Mouse (Mus musculus) hindbrain, postnatal 0 days (tissue): ENCODE data around the gene Ppp1r12b. TPM values are rescaled to one million over a fixed set of nuclear protein-coding genes. Genes with fewer than 3 reads are reported as not detected.

Source experiments
- ATAC-seq: fragments of 200-750 bp; cut with Nextera tagmentation; 2 replicates; pipeline ENCODE4 v1.8.0; 2017; ENCODE audit warnings: mild to moderate bottlenecking, moderate TSS enrichment, moderate library complexity
- DNase-seq: peaks from one replicate; pipeline ENCODE4 v3.0.0-alpha.2; 2015; ENCODE audit warnings: low spot score
- H3K27ac ChIP-seq: fragments of 300-500 bp; sonication (generic); 2 replicates; pipeline ENCODE4 v1.5.1; 2014; ENCODE audit warnings: mild to moderate bottlenecking
- H3K27me3 ChIP-seq: fragments of 300-500 bp; sonication (generic); 2 replicates; pipeline ENCODE4 v1.6.1; 2014; ENCODE audit warnings: low read length, mixed read lengths; ENCODE audit not compliant: insufficient read depth
- H3K36me3 ChIP-seq: fragments of 300-500 bp; sonication (generic); 2 replicates; pipeline ENCODE4 v1.6.1; 2014; ENCODE audit warnings: low read length, mixed read lengths; ENCODE audit not compliant: insufficient read depth
- H3K4me1 ChIP-seq: fragments of 300-500 bp; sonication (generic); 2 replicates; pipeline ENCODE4 v1.6.1; 2014; ENCODE audit warnings: antibody characterized with exemption, low read length, mixed read lengths; ENCODE audit not compliant: insufficient read depth
- H3K4me2 ChIP-seq: fragments of 300-500 bp; sonication (generic); 2 replicates; pipeline ENCODE4 v1.6.1; 2014; ENCODE audit warnings: low read depth, mild to moderate bottlenecking, low read length, moderate library complexity, mixed read lengths
- H3K4me3 ChIP-seq: fragments of 300-500 bp; sonication (generic); 2 replicates; pipeline ENCODE4 v1.5.1; 2014; ENCODE audit warnings: low read length
- H3K9ac ChIP-seq: fragments of 300-500 bp; sonication (generic); replicated peaks from 2 replicates; pipeline ENCODE4 v1.6.1; 2014; ENCODE audit warnings: mild to moderate bottlenecking, low read length, moderate library complexity, mixed read lengths
- H3K9me3 ChIP-seq: fragments of 300-500 bp; sonication (generic); 2 replicates; pipeline ENCODE4 v1.6.1; 2016; ENCODE audit warnings: low read length, mixed read lengths
- CTCF ChIP-seq: IDR thresholded peaks from 2 replicates; pipeline ENCODE4 v1.5.1; 2016; ENCODE audit warnings: antibody characterized with exemption, control low read depth, low read depth
- WGBS: fragments of 180-500 bp; shearing (Covaris S2); extraction: QIAGEN DNeasy Blood & Tissue Kit; methylation state at CpG from one replicate; pipeline ENCODE4 v1.1.7; 2014; 5-methylcytosine and 5-hydroxymethylcytosine counted together
- polyA plus RNA-seq: library from polyadenylated mRNA; unstranded; fragments of >200 nt; fragmentation: Nextera tagmentation; extraction: Ambion mirVana; gene quantifications from 2 replicates; pipeline ENCODE4 v1.2.1, GENCODE M21; 2015
- total RNA-seq: library from RNA; depleted of rRNA; stranded (reverse); fragments of >200 nt; gene quantifications from 2 replicates; pipeline ENCODE4 v1.2.3, GENCODE M21; 2014

The Ppp1r12b gene
- total and polyA plus RNA-seq, 2 experiments from 2014 or later: 12.9 to 26.6 TPM

- no peak overlapping the region for H3K27ac ChIP-seq
- no peak for TF ChIP-seq CTCF
- no peaks in the 10 kb centered on the region for H3K27me3 ChIP-seq
- no peak overlapping the region for H3K9ac ChIP-seq
- no peaks in the 10 kb centered on the region for H3K9me3 ChIP-seq
- H3K36me3 ChIP-seq: peaks cover 12% of the 10 kb centered on the region; the same call in 1 of the 2 replicates
- H3K4me2 ChIP-seq: no peak overlapping the region
- H3K4me1 ChIP-seq: no peaks in the 10 kb centered on the region
- H3K4me3 ChIP-seq: no peak overlapping the region
- no peak for DNase-seq
- no peak for ATAC-seq
- 85% methylated on average over 11 of the region's 11 CpGs for WGBS
These were observed 191.8 kb downstream of the Ppp1r12b start for GRCm38 (mm10) chr1:134763776-134764438.

GRCm38 (mm10) chr1:134763250-134763649, 192.5 kb downstream of the Ppp1r12b start:
- no peak for DNase-seq
- 90% methylated on average over 4 of the region's 4 CpGs for WGBS
- no peak for ATAC-seq

GRCm38 (mm10) chr1:134761534-134761933, 194.2 kb downstream of the Ppp1r12b start:
- DNase-seq (no peak), ATAC-seq (no peak)
- TF ChIP-seq CTCF: no peak
- Histone ChIP-seq H3K4me1 (no peaks in the 10 kb centered on the region), H3K36me3 (peaks cover 7% of the 10 kb centered on the region; the same call in 1 of the 2 replicates), H3K4me2 (no peak overlapping the region), H3K27me3 (no peaks in the 10 kb centered on the region), H3K4me3 (no peak overlapping the region), H3K27ac (no peak overlapping the region), H3K9me3 (no peaks in the 10 kb centered on the region), H3K9ac (no peak overlapping the region)
- 91% methylated on average over 7 of the region's 7 CpGs for WGBS

More at GRCm38 (mm10) chr1:134763250-134763649, 192.5 kb downstream of the Ppp1r12b start:
- H3K36me3 ChIP-seq: peaks cover 12% of the 10 kb centered on the region; the same call in 1 of the 2 replicates
- no peak overlapping the region for H3K4me3 ChIP-seq
- no peak overlapping the region for H3K9ac ChIP-seq
- no peak overlapping the region for H3K4me2 ChIP-seq
- H3K27me3 ChIP-seq: no peaks in the 10 kb centered on the region
- TF ChIP-seq CTCF: no peak
- no peak overlapping the region for H3K27ac ChIP-seq
- H3K4me1 ChIP-seq: no peaks in the 10 kb centered on the region
- no peaks in the 10 kb centered on the region for H3K9me3 ChIP-seq

- Histone ChIP-seq H3K27ac (no peak overlapping the region), H3K4me3 (no peak overlapping the region), H3K4me2 (no peak overlapping the region), H3K36me3 (peaks cover 7% of the 10 kb centered on the region; the same call in 1 of the 2 replicates), H3K9me3 (no peaks in the 10 kb centered on the region), H3K4me1 (peaks cover 5% of the 10 kb centered on the region; the same call in 1 of the 2 replicates), H3K9ac (no peak overlapping the region), H3K27me3 (no peaks in the 10 kb centered on the region)
- no peak for TF ChIP-seq CTCF
- ATAC-seq (no peak), DNase-seq (no peak)
- WGBS: 87% methylated on average over 5 of the region's 5 CpGs
These were observed 195.1 kb downstream of the Ppp1r12b start for GRCm38 (mm10) chr1:134760642-134761041.

- H3K4me2 ChIP-seq: no peak overlapping the region
- ATAC-seq (no peak), DNase-seq (no peak)
- H3K9ac ChIP-seq: no peak overlapping the region
- WGBS: 79% methylated on average over 6 of the region's 6 CpGs
- TF ChIP-seq CTCF: no peak
- peaks cover 5% of the 10 kb centered on the region; the same call in 1 of the 2 replicates for H3K4me1 ChIP-seq
- H3K27ac ChIP-seq: no peak overlapping the region
- no peak overlapping the region for H3K4me3 ChIP-seq
- peaks cover 7% of the 10 kb centered on the region; the same call in 1 of the 2 replicates for H3K36me3 ChIP-seq
- no peaks in the 10 kb centered on the region for H3K27me3 ChIP-seq
- no peaks in the 10 kb centered on the region for H3K9me3 ChIP-seq
These were observed 196.6 kb downstream of the Ppp1r12b start for GRCm38 (mm10) chr1:134759133-134759532.

GRCm38 (mm10) chr1:134757230-134757629, 198.5 kb downstream of the Ppp1r12b start:
- DNase-seq (no peak), ATAC-seq (no peak)
- Histone ChIP-seq H3K9me3 (no peaks in the 10 kb centered on the region), H3K4me1 (peaks cover 11% of the 10 kb centered on the region; the same call in 1 of the 2 replicates), H3K36me3 (peaks cover 7% of the 10 kb centered on the region; the same call in 1 of the 2 replicates), H3K27me3 (no peaks in the 10 kb centered on the region), H3K9ac (0 out of 2 replicates have a peak overlapping the region, but pooled peaks have one; percentile 17), H3K4me2 (no peak overlapping the region), H3K4me3 (no peak overlapping the region), H3K27ac (no peak overlapping the region)
- no peak for TF ChIP-seq CTCF
- 66% methylated on average over 3 of the region's 3 CpGs for WGBS
